Mouse (Mus musculus) lung, postnatal 10 days (tissue): ENCODE results near the gene Gm20716.

ENCODE experiments used
- DNase-seq: peaks from one replicate; pipeline ENCODE4 v3.0.0; 2021

The Gm20716 gene

DNA sequence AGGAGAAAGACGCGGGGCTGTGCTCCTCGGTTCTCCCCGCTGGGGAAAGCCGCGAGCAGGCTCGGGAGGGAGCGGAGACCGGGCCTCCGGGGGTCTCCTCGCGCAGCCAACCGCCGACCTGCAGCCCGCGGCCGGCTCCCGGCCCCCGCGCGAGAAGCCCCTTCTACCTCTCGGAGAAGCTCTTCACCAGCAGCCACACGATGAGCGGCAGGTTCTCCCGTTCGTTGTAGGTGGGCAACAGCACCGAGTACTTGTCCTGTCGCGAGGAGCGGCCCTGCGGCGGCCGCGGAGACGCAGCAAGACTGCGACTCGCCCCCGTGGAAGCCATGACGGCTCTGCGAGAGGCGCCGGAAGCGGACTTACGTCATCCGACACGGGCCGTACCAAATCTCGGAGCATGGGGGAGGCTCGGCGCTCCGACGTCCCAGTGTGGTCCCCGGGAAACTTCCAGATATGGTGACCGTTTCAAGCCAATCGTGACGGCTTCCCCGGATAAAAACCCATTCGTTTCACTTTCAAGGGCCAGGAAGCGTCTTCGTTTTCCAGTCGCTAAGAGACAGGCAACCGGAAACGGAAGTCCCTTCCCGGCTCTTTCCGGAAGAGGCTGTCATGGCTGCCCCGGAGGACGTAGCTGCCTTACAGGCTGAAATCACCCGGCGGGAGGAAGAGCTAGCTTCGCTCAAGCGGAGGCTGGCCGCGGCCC, at the start of gene Gm20716, which contains the start of the genes Dpm1 and Mocs3:
Gene Gm20716, minus strand, starts transcription at position 339 of the 703 bp plus-strand sequence.
Gene Dpm1, minus strand, starts transcription at position 566 of the 703 bp plus-strand sequence.
Gene Mocs3, plus strand, starts transcription at position 597 of the 703 bp plus-strand sequence.
- DNase-seq, result peak; percentile 84

GRCm38 (mm10) chr2:168274374-168274935, 44.3 kb upstream of the Gm20716 start:
- peak; percentile 83 for DNase-seq

GRCm38 (mm10) chr2:168273387-168273786, 43.2 kb upstream of the Gm20716 start:
- no peak for DNase-seq

- peak; percentile 35 for DNase-seq
These were observed 37.9 kb upstream of the Gm20716 start for GRCm38 (mm10) chr2:168268033-168268432.

GRCm38 (mm10) chr2:168260900-168261299, 30.7 kb upstream of the Gm20716 start:
- no peak for DNase-seq

DNA sequence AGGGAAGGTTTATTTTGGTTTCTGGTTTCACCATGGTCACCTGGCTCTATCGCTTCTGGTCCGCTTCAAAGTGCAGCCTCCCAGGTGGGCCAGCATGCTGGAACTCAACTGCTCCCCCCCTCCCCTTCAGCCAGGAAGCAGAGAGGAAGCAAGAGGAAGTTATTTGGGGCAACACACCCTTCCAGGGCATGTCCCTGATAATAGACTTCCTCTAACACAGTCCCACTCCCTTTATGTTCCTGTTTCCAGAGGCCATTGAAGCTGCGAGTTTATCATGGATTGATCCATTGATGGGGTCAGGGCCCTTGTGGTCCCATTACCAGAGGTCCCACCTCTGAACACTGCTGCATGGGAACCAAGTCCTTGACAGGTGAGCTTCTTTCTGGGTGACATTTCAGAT, 30.0 kb upstream of the Gm20716 start:
- no peak for DNase-seq

DNA sequence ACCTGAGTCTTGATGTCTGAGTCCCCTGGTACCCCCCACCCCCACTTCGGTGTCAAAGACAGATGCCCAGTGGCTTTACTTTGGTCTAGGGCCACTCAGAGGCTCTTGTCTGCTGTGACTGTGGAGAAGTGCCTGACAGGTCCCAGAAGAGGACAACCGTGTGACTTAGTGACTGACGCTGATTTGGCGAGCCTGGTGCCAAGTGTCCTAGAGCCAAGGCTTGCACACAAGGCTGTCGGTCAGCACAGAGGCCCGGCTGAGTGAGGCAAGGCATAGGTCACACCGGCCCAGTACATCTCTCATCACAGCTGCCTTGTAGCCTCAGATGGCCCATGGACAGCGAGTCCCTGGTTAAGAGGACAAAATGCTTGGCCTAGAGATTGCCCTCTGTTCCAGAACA, 28.9 kb upstream of the Gm20716 start:
- DNase-seq, result no peak

GRCm38 (mm10) chr2:168257188-168257587, 27.0 kb upstream of the Gm20716 start:
- no peak for DNase-seq

DNA sequence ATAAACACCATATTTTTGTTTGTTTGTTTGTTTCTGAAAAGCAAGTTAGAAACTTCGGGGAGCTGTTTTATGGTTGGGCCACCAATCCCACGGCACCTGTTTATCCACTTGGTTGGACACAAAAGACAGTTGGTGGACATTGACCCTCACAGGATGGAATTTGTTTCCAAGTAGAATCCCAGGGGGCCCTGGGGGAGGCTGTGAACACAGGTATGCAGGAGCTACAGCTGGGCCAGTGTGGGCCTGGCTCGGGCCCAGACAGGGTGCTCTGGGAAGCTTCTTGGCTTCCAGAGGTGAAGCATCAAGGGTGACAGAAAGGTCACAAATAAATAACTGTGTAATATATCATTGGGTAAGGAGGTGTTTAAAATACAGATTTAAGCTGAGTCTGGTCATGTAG, 26.3 kb upstream of the Gm20716 start:
- no peak for DNase-seq

DNA sequence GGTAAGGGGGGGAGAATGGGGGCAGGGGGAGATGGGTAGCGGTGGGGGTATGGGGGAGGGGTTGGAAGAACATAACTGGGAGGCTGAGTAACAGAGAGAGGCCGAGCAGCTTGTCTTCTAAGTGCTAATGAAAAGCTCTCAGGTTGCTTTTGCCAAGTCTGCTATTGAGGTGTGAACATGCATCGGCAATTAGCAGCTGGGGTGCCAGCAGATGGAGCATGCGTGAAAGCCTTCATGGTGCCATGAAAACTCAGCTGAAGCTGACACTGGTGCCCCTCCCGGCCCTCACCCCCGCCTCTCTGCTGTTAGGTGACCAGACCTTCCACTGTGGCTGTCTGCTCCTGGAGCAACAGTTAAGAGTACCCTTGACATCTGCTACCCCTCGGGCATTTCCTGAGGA, 23.7 kb upstream of the Gm20716 start:
- no peak for DNase-seq

GRCm38 (mm10) chr2:168252639-168253292, 22.6 kb upstream of the Gm20716 start:
- DNase-seq, result peak; percentile 31

DNA sequence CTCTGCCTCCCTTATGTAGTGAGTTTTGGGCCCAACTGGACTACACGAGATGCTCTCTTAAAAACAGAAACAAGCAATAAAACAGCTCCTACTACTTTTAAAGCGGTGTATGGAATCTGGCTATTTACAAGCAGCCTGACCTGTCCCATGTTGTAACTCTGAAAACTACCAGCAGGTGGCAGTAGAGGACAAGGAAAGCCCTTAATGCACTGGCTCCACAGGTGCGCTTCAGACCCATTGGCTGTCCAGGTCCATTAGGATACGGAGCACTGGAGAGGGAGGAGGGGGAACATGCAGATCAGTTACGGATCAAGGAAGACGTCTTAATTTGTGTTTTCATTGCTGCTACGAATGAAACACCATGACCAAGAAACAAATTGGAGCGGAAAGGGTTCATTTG, 20.1 kb upstream of the Gm20716 start:
- DNase-seq, result peak; percentile 86

GRCm38 (mm10) chr2:168248856-168249245, 18.7 kb upstream of the Gm20716 start:
- DNase-seq, result peak; percentile 40

DNA sequence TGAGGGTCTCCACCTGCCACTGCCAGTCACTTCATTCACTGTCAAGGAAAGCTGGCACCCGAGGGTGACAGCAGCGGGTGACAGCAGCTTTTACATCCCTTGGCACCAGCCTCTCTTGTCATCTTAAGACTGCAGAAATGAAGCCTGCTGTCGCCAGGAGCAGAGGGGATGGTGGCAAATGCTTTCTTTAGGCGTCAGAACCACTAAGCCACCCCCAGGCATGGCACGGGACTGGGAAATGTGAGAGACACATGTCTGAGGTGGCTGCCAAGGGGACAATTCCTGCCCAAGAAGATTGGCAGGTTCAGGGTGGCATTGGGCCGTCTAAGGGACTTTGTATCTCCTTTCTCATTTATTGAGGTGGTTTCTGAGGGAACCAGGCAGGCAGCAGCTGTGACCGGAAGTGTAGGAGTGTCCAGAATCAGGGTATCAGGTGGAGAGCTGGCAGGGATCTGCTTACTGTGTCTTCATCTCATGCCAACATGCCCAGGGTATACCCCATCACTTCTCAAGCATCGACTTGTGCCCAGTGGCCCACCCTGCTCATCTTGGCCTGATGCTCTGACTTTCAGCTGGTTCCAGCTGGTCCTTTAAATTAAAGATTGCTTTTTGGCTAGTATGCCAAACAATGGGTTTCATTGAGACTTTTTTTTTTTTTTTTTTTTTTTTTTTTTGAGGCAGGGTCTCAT, 18.1 kb upstream of the Gm20716 start:
- DNase-seq, result no peak

GRCm38 (mm10) chr2:168245571-168245970, 15.4 kb upstream of the Gm20716 start:
- DNase-seq, result no peak

DNA sequence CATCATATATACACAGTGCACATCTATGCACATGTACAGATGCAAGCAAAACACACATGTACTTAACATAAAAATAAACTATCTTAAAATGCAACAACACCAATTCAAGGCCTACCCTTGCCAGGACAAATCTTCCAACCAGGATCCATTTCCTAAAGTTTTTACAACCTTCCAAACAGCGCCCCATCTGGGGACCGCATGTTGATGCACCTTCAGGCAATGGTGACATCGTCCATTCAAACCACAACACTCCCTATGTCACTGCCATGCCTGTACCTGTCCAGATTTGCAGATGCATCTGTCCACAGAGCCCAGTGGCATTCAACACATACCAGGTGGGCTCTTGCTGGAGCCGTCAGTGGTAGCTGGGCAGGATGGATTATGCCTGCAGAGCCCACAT, 13.1 kb upstream of the Gm20716 start:
- no peak for DNase-seq

GRCm38 (mm10) chr2:168242841-168243240, 12.7 kb upstream of the Gm20716 start:
- peak; percentile 41 for DNase-seq

GRCm38 (mm10) chr2:168238335-168238734, 8.2 kb upstream of the Gm20716 start:
- DNase-seq, result no peak

GRCm38 (mm10) chr2:168233286-168233685, 3.1 kb upstream of the Gm20716 start:
- no peak for DNase-seq

- DNase-seq, result no peak
These were observed 1.3 kb upstream of the Gm20716 start for GRCm38 (mm10) chr2:168231471-168231829.

- peak; percentile 29 for DNase-seq
These were observed 758 bp upstream of the Gm20716 start for GRCm38 (mm10) chr2:168230773-168231470.

- peak; percentile 45 for DNase-seq
These were observed 793 bp downstream of the Gm20716 start for GRCm38 (mm10) chr2:168229116-168230025.
